Mouse (Mus musculus): ENCODE results near the gene Bsg.

GRCm38 (mm10) chr10:79736706-79737105 lies 32.4 kb downstream of the Bsg start:
- TF ChIP-seq ZNF384 (IDR thresholded peaks at IDR 0.05; ENCODE audit: low read depth, low read length) (no peak), ZC3H11A (IDR thresholded peaks at IDR 0.05; ENCODE audit: borderline replicate concordance, low read depth, low read length) (no peak), MAFK (IDR thresholded peaks at IDR 0.05; ENCODE audit: insufficient read depth, low read depth, low read length) (no peak)
